Mouse (Mus musculus) cerebellum, adult 8-10 months (tissue): ENCODE results near the gene Boll.

Experiments
- DNase-seq: peaks from one replicate; pipeline ENCODE4 v3.0.0; 2022

Gene Boll

DNA sequence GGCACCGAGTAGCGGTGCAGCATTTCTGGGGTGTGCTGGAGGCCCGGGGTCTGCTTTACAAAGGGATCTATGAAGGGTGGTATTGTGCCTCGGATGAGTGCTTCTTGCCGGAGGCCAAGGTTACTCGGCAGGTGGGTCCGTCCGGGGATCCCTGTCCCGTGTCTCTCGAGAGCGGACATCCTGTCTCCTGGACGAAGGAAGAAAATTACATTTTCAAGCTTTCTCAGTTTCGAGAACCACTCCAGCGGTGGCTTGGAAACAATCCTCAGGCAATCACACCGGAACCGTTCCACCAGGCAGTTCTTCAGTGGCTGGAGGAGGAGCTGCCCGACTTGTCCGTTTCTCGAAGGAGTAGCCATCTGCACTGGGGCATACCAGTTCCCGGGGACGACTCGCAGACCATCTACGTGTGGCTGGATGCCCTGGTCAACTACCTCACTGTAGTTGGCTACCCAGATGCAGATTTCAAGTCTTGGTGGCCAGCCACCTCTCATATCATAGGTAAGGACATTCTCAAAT, 125.6 kb downstream of the Boll start:
- peak; percentile 36 for DNase-seq

DNA sequence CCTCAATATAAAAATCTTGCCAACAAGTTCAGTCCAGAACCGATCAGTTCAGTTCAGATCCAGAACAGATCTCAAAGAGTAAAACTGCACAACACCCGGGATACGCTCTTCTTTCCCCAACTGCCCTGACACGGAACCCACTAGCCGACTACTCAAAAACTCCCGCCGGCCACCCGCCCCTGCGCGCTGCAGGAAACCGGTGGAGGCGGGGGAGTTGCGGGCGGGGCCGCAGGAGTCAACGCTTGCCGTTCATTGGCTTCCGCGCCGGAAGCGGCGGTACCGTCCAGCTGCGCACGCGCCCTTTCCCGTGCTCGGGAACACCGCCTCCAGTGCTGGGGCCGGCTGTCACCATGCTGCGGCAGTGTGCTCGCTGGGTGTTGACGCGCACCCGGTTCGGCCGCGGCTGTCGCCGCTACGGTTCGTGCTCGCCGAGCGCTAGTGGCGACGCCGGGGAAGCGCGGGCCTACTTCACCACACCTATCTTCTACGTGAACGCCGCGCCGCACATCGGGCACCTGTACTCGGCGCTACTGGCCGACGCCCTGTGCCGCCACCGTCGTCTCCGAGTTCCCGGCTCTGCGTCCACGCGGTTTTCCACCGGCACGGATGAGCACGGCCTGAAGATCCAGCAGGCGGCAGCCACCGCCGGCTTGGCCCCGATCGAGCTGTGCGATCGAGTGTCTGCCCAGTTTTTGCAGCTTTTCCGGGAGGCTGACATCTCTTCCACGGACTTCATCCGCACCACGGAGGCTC, 126.2 kb downstream of the Boll start, which contains the start of gene Mars2:
Mars2 (plus strand) TSS at position 288 of the 753 bp plus-strand sequence.
- DNase-seq = peak; percentile 91

- no peak for DNase-seq
Measured at GRCm38 (mm10) chr1:55236487-55236886, 126.8 kb downstream of the Boll start.

DNA sequence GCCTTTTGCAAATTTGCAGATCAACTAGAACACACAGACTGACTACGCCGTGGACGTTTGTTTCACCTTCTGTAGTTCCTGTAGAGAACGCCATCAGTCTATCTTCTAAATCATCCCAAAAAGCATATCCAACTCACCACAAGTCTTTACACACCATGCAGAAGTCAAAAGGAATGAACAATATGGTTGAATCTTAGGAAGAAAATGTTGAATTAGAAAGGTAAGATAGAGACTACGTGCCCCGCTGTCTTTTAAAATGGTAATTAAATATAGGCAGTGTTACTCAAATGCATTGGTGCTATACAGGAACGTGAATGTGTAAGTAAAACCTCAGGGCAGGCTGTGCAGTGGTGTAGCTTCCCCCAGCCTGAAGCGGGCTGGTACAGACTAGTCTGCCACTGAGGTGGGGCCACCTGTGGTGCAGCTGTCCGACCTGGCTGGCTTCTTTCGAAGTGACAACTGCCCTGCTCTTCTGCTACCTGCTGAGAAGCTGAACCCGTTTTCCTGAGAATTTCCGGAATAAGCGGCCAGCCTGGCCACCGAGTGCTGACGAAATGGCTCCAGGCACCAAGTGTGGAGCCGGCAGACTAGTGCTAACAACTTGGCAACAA, 128.3 kb downstream of the Boll start:
- no peak for DNase-seq

- DNase-seq = no peak
Measured at GRCm38 (mm10) chr1:55228256-55228884, 134.9 kb downstream of the Boll start.

- no peak for DNase-seq
Measured at GRCm38 (mm10) chr1:55227376-55227775, 135.9 kb downstream of the Boll start.

GRCm38 (mm10) chr1:55226011-55226857, 137.0 kb downstream of the Boll start, which contains the start of gene Rftn2:
Rftn2 (minus strand) TSS chr1:55226782.
- no peak for DNase-seq

- DNase-seq = no peak
Measured at GRCm38 (mm10) chr1:55225398-55225797, 137.9 kb downstream of the Boll start.

- no peak for DNase-seq
Measured at GRCm38 (mm10) chr1:55224111-55224510, 139.2 kb downstream of the Boll start.

DNA sequence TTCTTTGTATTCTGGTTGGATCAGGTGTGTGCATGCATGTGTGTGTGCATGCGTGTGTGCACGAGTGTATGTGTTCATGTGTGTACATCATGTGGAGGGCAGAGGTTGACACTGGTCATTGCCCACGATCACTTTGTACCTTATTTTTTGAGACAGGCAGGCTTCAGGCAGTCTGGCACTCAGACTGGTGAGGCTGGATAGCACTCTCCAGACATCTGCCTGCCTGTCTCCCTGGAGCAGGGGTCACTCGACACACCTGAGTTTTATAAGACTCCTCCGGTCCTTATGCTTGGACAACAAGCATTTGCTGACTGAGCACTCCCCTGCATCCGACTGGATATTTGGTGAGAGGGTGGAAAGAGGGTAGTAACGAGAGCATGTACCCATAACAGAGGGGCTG, 140.2 kb downstream of the Boll start:
- no peak for DNase-seq

- DNase-seq = no peak
Measured at GRCm38 (mm10) chr1:55221352-55221751, 141.9 kb downstream of the Boll start.

DNA sequence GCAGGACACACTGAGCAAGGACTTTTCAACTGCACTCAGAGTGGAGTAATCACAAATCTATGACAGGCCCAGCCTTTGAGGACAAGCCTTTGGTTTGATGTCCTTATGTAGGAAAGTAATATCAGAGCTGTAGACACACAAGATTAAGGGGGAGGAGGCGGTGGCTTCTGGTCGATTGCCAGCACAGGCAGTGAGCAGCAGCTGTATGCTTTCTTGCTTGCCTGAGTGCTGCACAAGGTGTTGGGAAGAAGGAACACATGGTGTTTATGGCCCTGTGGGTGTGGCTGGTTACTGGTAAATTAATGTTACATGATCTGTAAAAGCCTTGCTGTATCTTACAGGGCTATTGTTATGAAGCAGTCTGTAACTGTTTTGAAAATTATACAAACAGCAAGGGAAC, 146.1 kb downstream of the Boll start:
- no peak for DNase-seq

- DNase-seq = no peak
Measured at GRCm38 (mm10) chr1:55215185-55215813, 148.0 kb downstream of the Boll start.

DNA sequence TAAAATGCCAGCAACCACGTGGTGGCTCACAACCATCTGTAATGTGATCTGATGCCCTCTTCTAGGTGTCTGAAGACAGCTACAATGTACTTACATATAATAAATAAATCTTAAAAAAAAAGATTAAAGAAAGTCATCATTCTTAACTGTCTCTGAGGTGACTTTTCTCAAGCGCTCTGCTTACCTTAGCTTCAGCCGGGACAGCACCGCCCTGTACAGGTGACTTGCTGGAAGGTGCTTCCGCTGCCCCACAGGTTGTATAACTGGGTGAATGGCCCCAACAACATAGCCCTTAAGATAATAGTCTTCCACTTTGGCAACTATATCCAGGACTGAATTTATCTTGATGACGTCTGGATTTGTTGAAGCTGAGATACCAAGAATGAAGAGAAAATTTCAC, 149.3 kb downstream of the Boll start:
- DNase-seq = no peak

GRCm38 (mm10) chr1:55213475-55213874, 149.8 kb downstream of the Boll start:
- no peak for DNase-seq

DNA sequence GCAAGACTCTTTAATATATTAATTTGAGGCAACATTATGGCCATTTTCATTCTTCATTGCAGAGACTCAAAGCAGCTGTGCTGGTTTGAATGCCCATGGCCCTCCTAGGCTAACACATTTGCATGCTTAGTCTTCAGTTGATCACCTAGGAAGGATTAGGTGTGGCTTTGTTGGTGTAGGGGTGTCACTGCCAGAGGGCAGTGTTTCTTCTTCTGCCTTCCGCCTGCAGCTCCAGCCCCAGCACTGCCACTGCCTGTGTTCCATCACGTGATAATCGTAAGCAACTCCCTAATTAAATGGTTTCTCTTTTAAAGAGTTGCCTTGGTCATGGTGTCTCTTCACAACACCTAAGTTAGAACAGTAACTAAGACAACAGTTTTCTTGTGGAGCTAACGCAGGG, 150.5 kb downstream of the Boll start:
- DNase-seq = no peak

DNA sequence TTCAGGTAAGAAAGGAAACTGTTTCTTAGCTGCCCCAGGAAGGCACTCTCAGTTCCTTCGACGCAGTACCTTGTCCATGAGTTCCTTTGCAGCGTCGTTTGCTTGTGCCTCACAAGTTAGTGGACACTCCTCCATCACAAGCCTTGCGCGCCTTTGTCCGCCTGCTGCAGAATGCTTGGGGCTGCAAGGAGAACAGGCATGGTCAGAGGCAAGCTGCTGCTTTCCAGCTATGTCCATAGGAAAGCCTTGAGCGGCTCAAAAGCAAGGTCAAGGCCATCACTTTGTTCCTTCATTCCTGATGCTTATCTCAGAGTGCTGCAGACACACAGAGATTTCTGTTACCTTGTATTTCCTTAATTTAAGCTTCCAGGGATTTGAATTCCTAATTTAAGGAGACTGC, 152.2 kb downstream of the Boll start:
- DNase-seq = no peak

- no peak for DNase-seq
Measured at GRCm38 (mm10) chr1:55210202-55210965, 152.9 kb downstream of the Boll start.

DNA sequence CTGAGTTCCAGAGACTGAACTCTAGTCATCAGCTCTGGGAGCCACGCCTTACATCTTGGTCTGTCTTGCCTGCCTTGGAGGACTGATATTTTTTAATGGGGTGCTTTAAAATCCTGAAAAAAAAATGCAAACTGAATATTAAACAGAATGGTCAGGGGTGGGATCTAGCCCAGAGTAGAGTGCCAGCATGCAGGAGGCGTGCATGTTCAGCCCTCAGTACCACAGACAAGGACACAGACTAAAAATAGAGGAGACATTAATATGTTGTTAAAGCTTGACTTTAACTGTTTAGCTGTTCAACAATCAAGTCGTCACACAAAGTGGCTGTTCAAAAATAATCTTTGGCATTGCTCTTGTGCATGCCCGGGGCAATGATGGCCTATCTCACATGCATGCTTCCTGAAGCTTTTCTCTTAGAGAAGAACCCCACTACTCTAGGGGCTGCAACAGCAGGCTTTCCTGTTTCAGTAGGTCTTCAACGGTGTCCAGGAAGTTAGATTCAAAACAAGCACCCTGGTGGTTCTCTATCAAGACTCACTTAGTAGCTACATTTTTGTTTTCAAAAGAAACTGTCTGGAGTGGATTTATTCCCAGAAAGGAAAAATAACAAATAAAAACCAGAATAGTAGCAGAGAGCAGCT, 154.6 kb downstream of the Boll start:
- DNase-seq = no peak

- no peak for DNase-seq
Measured at GRCm38 (mm10) chr1:55207561-55207960, 155.7 kb downstream of the Boll start.

GRCm38 (mm10) chr1:55205808-55206327, 157.4 kb downstream of the Boll start:
- no peak for DNase-seq
